Mouse (Mus musculus) limb, embryonic 14.5 days (tissue): ENCODE data around the gene Fam186b. TPM values are rescaled to one million over a fixed set of nuclear protein-coding genes. Genes with fewer than 3 reads are reported as not detected.

ENCODE experiments used
- ATAC-seq: fragments of 200-750 bp; cut with Nextera tagmentation; 2 replicates; pipeline ENCODE4 v1.8.0; 2017; ENCODE audit warnings: low read depth, moderate number of reproducible peaks, moderate TSS enrichment; ENCODE audit not compliant: low FRiP score
- DNase-seq: peaks from one replicate; pipeline ENCODE4 v3.0.0-alpha.2; 2015; ENCODE audit warnings: low spot score
- H3K27ac ChIP-seq: fragments of 300-500 bp; sonication (generic); replicated peaks from 2 replicates; pipeline ENCODE4 v1.5.1; 2014; ENCODE audit warnings: low read depth, mild to moderate bottlenecking, low read length, moderate library complexity, mixed read lengths
- H3K27me3 ChIP-seq: fragments of 300-500 bp; sonication (generic); 2 replicates; pipeline ENCODE4 v1.6.1; 2014; ENCODE audit warnings: low read length, mixed read lengths; ENCODE audit not compliant: control insufficient read depth, insufficient read depth
- H3K36me3 ChIP-seq: fragments of 300-500 bp; sonication (generic); 2 replicates; pipeline ENCODE4 v1.6.1; 2014; ENCODE audit warnings: mild to moderate bottlenecking, low read length, moderate library complexity, mixed read lengths; ENCODE audit not compliant: control insufficient read depth, insufficient read depth
- H3K4me1 ChIP-seq: fragments of 300-500 bp; sonication (generic); 2 replicates; pipeline ENCODE4 v1.6.1; 2014; ENCODE audit warnings: antibody characterized with exemption, low read length, mixed read lengths; ENCODE audit not compliant: control insufficient read depth, insufficient read depth
- H3K4me2 ChIP-seq: fragments of 300-500 bp; sonication (generic); replicated peaks from 2 replicates; pipeline ENCODE4 v1.6.1; 2014; ENCODE audit warnings: low read depth, mild to moderate bottlenecking, low read length, moderate library complexity; ENCODE audit not compliant: severe bottlenecking
- H3K4me3 ChIP-seq: fragments of 300-500 bp; sonication (generic); replicated peaks from 2 replicates; pipeline ENCODE4 v1.5.1; 2014; ENCODE audit warnings: low read length
- H3K9ac ChIP-seq: fragments of 300-500 bp; sonication (generic); 2 replicates; pipeline ENCODE4 v1.6.1; 2014; ENCODE audit warnings: mild to moderate bottlenecking, low read depth, low read length, moderate library complexity; ENCODE audit not compliant: severe bottlenecking
- H3K9me3 ChIP-seq: fragments of 300-500 bp; sonication (generic); 2 replicates; pipeline ENCODE4 v1.6.1; 2016; ENCODE audit warnings: low read length; ENCODE audit not compliant: control insufficient read depth
- POLR2A ChIP-seq: fragments of 200-500 bp; IDR thresholded peaks from 2 replicates; pipeline ENCODE4 v1.8.0; 2012; ENCODE audit warnings: inconsistent platforms, mild to moderate bottlenecking, moderate library complexity, borderline replicate concordance; ENCODE audit not compliant: insufficient read depth, insufficient read length; ENCODE audit errors: extremely low read depth
- WGBS: fragments of 180-500 bp; shearing (Covaris S2); extraction: QIAGEN DNeasy Blood & Tissue Kit; methylation state at CpG from one replicate; pipeline ENCODE4 v1.1.7; 2014; 5-methylcytosine and 5-hydroxymethylcytosine counted together
- polyA plus RNA-seq, 2 experiments: library from polyadenylated mRNA; depleted of rRNA in 1 of 2; stranded (reverse) in 1 of 2; unstranded in 1 of 2; fragments of >200 nt; fragmentation: Nextera tagmentation in 1 of 2; extraction: Ambion mirVana in 1 of 2; gene quantifications; 2 replicates each; pipeline versions ENCODE4 v1.2.1 to v1.2.3; 2012 to 2014

Fam186b gene
- polyA plus RNA-seq, 2 experiments, result 0.19 to 0.32 TPM

GRCm38 (mm10) chr15:99238006-99238405 lies 57.7 kb downstream of the Fam186b start:
- Histone ChIP-seq H3K4me3 (no peak overlapping the region), H3K27me3 (peaks cover 5% of the 10 kb centered on the region; the same call in 1 of the 2 replicates), H3K4me1 (no peaks in the 10 kb centered on the region), H3K9me3 (no peaks in the 10 kb centered on the region), H3K27ac (no peak overlapping the region), H3K9ac (no peak overlapping the region), H3K36me3 (peaks cover 18% of the 10 kb centered on the region), H3K4me2 (no peak overlapping the region)
- no peak for TF ChIP-seq POLR2A
- WGBS, result 53% methylated on average over 11 of the region's 11 CpGs
- ATAC-seq (no peak), DNase-seq (no peak)

DNA sequence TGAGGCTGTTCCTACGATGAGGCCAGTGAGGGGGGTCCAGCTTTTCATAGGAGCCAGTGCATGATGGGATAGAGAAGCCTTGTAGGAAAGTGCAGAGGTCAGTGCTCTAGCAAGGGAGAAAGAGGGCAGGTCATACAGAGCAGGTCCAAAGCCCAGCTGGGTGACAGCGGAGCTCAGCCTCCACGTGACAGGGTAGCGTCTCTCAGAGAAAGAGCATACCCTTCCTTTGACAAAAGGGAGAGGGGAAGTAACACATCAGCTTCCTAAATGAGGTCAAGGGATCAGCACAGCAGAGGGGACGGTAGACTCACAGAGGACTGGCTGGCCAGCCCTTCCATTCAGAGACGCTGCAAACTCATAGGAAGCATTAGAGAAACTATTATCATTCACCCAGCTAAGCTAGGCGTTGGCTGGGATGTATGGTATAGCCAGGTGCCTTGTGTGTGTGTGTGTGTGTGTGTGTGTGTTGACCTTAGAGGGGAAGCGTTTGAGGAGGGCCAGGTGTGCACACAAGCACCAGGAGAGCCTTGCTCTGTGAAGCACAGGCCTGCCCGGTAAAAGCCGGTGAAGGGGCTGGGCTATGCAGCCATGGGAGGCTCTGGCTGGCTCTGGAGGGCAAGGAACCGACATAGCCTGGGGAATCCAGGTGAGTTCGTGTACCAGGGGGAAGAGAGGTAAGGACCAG lies 61.2 kb downstream of the Fam186b start:
- Histone ChIP-seq H3K9ac (no peak overlapping the region), H3K27ac (no peak overlapping the region), H3K36me3 (no peaks in the 10 kb centered on the region), H3K27me3 (peaks cover 15% of the 10 kb centered on the region), H3K4me1 (no peaks in the 10 kb centered on the region), H3K4me2 (no peak overlapping the region), H3K4me3 (no peak overlapping the region), H3K9me3 (no peaks in the 10 kb centered on the region)
- DNase-seq (no peak), ATAC-seq (no peak)
- no peak for TF ChIP-seq POLR2A
- 68% methylated on average over 12 of the region's 12 CpGs for WGBS

- no peak for TF ChIP-seq POLR2A
- H3K27me3 ChIP-seq, result peaks cover 19% of the 10 kb centered on the region
These were observed 62.0 kb downstream of the Fam186b start for GRCm38 (mm10) chr15:99233719-99234118.

GRCm38 (mm10) chr15:99231998-99232397 lies 63.7 kb downstream of the Fam186b start:
- ATAC-seq (no peak), DNase-seq (no peak)
- no peak for TF ChIP-seq POLR2A
- no peaks in the 10 kb centered on the region for H3K9me3 ChIP-seq
- no peak overlapping the region for H3K27ac ChIP-seq
- no peaks in the 10 kb centered on the region for H3K4me1 ChIP-seq
- no peak overlapping the region for H3K9ac ChIP-seq
- peaks cover 35% of the 10 kb centered on the region for H3K27me3 ChIP-seq
- no peak overlapping the region for H3K4me2 ChIP-seq
- WGBS, result 63% methylated on average over 10 of the region's 10 CpGs
- no peak overlapping the region for H3K4me3 ChIP-seq
- no peaks in the 10 kb centered on the region for H3K36me3 ChIP-seq

More at GRCm38 (mm10) chr15:99233719-99234118, 62.0 kb downstream of the Fam186b start:
- Histone ChIP-seq H3K4me1 (no peaks in the 10 kb centered on the region), H3K27ac (no peak overlapping the region), H3K4me3 (no peak overlapping the region), H3K36me3 (no peaks in the 10 kb centered on the region), H3K9ac (no peak overlapping the region), H3K9me3 (no peaks in the 10 kb centered on the region), H3K4me2 (no peak overlapping the region)
- ATAC-seq (no peak), DNase-seq (no peak)
- WGBS, result 61% methylated on average over 17 of the region's 17 CpGs

DNA sequence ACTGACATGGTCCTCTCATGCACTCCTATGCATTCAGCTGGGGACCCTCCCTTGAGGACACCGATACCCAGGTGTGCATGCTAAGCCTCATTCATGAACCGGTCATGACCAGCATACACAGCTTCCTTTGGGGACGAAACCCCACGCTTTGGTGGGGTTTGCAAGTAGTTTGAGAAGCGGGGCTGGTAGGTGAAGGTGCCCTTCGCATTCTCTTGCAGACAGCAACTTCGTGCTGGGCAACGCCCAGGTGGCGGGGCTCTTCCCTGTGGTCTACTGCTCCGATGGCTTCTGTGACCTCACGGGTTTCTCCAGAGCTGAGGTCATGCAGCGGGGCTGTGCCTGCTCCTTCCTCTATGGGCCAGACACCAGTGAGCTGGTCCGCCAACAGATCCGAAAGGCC lies 69.6 kb downstream of the Fam186b start:
- ATAC-seq (no peak), DNase-seq (no peak)
- Histone ChIP-seq H3K4me1 (peaks cover 33% of the 10 kb centered on the region), H3K4me2 (peak overlapping the region; percentile 61; the same call in 1 of the 2 replicates), H3K4me3 (peak overlapping the region; percentile 37; the same call in 1 of the 2 replicates), H3K36me3 (no peaks in the 10 kb centered on the region), H3K9ac (no peak overlapping the region), H3K27me3 (peaks cover 85% of the 10 kb centered on the region), H3K27ac (no peak overlapping the region), H3K9me3 (no peaks in the 10 kb centered on the region)
- 17% methylated on average over 14 of the region's 14 CpGs for WGBS
- TF ChIP-seq POLR2A, result no peak
